Mouse (Mus musculus): ENCODE data around the gene Col4a2.

Col4a2 gene

DNA sequence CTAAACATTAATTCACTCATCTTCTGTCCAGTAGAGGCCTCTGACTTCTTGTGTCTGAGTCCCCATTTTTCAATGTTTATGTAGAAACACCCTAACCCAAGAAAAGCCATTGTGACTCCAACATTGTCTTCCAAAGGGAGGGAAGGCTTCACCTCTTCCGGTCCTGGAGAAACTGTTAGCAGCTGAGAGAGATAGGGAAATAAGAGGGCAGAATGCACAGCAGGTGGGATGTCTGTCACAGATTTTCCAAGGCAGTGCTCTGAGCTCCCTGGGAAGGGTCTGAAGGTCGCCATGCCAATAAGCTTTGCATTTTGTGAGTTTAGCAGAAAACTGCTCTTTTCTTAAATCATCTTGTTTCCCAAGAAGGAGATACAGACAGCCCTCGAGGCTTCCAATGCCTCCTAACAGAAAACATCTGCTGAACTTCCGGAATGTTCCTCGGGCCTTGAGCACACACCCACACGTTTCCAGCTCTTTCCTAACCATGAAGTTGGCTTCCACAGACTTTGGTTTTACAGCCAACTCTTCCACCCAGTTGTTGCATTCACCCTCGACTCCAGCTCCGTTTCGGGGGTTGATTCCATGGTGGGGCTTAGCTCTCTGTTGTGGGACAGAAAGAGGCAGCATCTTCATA, 72.8 kb downstream of the Col4a2 start:
- DNase-seq (ENCODE audit: low read depth), result no peak

DNA sequence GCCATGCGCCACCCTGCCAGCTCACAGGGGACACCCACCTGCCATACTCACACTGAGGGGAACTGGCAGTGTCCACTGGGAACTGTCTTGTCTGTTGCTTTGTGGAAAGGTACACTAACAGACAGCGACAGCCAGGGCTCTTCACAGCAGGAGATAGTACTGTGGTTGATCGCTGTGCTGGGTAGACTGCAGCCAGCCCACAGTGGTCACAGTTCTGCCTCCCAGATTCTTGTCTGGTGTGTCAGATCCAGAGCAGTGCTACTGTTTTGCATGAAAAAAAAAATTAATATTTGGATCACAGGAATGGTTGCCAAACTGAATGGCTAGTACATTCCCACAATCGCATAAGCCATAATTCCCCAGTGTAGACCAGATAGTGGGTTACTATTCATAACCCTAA, 74.7 kb downstream of the Col4a2 start:
- no peak for DNase-seq (ENCODE audit: low read depth)

DNA sequence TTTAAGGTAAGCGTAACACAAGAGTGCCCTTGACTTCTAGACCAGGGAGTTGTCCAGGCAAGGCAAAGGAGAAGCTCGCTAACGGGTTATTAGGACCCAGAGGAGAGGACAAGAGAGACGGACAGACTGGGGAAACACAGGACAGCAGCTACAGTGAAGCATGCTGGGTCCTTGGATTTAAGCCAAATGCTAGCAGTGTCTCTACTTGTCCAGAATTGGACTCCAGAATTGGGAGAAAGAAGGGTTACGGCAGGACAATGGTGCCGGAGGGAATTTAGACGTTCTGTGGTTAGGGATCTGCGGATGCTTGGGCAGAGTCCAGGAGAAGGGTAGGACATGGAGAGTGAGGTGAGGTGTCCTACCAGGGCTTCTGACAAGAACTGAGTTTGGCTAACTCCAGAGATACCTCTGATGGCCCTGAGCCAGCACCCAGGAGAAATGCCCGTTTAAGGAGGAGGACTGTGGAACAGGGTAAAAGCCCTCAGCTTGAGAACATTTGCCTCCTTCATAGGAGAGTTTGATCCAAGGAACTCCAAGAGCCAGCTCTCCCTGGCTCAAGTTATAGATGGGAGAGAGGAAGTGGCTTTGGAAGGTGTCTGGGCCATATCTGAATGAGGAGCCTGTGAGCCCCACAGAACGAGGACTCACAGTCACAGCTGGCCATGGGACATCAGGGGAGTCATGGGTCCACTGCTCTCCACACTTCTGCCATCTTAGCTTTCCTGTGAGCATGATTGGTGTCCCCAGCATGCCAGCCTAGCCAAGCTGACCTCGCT, 76.9 kb downstream of the Col4a2 start:
- DNase-seq (ENCODE audit: low read depth), result no peak

DNA sequence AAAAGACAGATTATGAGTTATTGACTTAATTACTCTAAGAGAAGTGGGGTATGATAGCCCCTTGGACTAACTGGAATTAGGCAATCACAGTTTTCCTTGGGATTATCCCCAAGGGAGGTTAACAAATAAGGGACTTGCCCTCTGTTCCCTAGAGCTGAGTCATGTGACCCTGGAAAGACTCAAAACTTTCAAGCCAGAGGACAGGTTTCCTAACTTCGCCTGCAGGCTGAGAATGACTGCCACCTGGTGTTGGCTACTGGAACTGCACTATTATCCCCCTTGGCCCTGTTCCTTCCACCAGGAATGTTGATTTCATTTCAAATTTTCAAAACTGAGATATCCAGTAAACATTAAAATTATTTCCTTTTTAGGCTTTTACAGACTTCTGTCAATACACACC, 80.1 kb downstream of the Col4a2 start:
- peak; percentile 36 for DNase-seq (ENCODE audit: low read depth)

DNA sequence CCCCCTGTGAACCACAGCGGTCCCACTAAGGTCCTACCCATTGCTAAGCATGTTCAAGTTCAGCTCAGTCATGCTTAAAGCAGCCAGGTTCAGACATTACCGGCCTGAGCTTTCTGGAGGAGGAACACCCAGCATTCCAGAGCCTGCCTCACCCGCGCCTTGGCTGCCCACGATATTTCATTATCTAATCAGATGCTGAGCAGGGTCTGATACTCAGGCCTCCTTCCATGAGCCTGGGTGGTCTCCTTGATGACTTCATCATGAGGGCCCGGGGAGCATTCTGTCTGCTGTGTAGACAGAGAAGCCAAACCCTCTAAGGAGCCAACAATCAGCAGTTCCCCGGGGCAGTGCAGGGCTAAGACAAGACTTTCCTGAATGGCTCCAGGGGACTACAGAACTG, 80.6 kb downstream of the Col4a2 start:
- DNase-seq (ENCODE audit: low read depth), result no peak

DNA sequence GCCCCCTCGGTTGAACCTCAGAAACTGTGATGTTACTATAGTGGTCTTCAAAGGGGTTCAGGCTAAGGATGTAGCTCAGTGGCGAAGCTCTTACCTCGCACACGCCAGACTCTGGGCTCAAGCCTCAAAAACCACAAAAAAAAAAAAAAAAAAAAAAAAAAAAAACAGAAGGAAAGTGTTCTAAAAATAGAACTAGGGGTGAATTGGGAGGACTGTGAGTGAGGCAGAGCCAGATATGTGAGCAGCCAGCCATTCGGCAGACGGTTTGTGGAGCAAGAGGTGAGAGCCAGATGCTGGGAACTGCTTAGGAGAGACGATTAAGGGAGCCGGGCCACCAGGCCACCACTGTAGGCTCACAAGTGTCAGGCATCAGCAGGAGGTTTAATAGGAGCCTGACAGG, 81.0 kb downstream of the Col4a2 start:
- DNase-seq (ENCODE audit: low read depth), result no peak

DNA sequence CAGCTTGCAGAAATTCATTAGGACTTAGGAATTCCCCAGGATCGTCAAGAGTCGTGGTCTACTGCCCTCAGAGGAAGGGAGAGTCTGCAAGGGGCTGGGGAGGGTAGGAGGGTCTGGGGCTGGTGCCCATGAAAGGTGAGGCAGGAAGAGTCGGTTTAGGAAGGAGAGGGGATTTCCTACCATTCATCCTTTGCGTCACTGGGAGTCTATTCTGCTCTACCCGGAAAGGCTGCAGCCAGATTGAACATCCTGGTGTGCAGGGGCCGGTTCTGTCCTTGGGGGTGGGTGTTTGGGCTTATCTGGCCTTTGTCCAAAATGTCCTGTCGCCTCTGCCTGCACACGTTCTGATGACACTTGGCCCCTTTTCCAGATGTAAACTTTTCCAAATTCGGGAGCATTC, 82.2 kb downstream of the Col4a2 start:
- DNase-seq (ENCODE audit: low read depth), result no peak

DNA sequence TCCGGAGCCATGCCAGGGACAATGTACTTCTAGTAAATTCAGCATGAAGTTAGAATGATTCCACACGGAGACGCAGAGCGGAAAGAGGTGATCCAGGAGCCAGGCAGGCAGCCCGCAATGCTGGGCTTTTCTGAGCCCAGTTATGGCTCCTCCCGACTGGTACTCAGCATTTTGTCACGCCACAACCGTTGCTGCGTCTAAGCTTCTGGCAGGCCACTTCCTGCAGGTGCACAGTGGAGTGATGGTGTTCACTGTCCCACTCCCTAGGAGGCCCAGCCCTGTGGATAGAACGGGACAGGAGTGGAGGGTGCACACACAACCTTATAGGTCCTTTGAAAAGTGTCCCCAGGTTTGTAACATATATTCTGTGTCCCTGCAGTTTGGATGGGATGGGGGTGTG, 83.0 kb downstream of the Col4a2 start:
- no peak for DNase-seq (ENCODE audit: low read depth)

DNA sequence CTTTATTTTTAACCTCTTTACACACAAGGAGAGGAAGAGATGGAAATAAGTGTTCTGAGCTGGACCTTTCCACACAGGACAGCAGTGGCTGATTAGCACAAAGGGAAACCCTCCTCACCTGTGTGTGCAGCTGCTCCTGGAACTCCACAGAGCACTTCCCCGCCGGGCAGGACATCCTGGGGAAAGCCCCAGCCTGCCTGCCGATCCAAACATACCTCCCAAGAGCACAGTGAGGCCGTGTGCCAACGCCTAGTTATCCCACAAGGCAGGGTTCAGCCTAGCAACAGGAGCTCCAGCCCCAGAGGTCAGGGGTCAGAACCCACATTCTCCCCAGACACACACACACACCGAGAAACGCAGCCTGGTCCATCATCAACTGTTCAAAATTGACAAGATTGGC, 83.5 kb downstream of the Col4a2 start:
- DNase-seq (ENCODE audit: low read depth), result no peak

DNA sequence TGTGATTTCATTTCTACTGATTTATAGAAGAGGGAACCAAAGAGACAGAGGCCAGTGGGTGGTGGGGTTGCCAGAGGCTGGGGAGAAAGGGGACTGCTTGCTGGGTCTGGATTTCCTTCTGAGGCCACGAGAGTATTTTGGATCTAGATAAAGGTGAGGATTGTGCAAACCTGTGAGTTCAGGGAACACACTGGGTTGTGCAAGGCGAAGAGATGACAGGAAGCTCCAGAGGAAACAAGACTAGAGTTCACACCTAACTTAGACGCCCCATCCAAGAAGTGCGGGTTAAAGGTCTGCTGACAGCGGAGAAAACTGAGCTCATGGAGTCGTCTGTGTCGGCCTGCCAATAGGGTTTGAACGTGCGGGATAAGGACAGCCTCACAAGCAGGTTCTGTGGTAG, 84.5 kb downstream of the Col4a2 start:
- DNase-seq (ENCODE audit: low read depth), result no peak

DNA sequence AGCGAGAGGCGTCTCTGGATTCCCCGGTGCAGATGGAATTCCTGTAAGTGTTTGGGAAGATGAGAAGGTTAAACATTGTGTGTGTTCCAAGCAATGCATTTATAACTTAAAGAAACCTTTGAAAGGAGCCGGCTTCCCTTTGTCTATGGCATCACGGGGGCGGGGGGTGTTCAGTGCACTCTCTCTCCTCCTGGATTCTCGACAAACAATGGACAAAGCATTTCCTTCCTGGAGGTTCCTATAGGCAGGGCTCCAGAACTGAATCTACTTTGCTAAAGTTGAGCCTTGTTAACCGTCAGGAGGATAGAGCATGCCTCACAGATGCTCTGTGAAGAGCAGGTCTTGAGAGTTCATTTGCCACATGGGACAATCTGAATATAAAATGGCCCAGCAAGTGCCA, 87.1 kb downstream of the Col4a2 start:
- DNase-seq (ENCODE audit: low read depth), result no peak

DNA sequence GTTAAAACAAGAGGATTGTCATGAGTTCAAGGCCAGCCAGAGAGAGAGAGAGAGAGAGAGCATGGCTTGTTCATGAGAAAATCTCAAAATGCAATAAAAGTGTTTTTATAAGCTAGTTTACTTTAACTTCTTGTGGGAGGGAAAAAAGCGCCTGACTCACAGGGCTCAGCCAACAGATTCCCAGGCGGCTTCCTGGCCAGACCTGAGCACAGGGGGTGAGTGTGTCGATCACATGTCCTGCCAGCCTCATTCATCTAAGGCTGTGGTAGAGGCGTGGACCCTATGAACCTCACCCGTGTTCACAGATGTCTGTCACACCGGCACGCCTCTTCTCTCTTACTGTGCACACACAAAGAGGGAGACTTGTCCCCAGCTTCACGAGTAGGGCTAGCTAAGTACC, 87.6 kb downstream of the Col4a2 start:
- DNase-seq (ENCODE audit: low read depth), result no peak

DNA sequence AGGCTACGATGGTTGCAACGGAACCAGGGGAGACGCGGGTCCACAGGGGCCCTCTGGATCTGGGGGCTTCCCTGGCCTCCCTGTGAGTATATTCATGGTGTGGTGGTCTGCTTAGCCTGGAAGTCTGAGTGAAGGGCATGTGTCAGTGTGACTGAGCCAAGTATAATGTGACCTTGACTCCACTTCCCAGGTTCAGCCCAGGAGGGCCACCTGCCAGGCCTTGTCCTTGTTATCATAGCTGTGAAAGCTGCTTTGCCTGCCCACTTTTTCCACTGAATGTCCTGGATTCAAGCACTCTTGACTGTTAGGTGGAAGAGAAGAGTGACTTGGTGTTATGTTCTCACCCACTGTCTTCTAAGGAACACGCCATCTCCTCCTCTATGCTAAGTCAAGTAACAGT, 88.6 kb downstream of the Col4a2 start:
- DNase-seq (ENCODE audit: low read depth), result no peak

DNA sequence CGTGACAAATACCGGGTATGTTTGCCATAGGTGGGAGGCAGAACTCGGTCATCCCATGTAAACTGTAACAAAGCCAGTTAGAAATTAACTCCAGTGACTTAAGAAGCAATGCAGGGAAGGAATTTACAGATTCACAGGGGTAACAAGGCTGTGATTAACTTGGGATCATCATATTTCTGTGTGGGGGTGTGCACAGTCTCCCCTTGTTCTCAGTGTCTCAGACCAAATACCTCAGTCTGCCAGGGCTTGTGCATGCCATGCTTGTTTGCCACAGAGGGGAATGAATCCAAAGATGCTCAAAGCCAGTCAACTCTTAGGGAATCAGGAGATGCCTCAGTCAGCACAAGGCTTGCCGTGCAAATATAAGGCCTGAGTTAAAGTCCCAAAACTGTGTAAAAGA, 89.6 kb downstream of the Col4a2 start:
- DNase-seq (ENCODE audit: low read depth), result no peak

DNA sequence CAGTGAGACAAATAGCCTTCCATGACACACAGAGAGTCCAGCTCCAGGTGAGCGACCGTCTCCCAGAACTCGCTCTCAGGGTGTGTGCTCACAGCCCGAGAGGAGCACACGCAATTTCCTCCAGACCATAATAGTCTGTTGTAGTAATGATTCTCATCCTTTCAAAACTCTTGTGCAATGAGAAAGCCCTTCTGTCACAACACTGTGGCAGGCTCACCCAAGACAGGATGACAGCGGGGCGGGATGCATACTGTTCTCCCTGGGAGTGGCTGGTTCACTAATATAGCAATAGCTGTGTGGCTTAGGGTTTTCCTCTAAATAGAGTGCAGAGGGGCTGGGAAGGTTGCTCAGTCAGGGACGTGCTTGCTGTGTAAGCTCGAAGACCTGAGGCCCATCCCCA, 91.2 kb downstream of the Col4a2 start:
- DNase-seq (ENCODE audit: low read depth), result no peak

DNA sequence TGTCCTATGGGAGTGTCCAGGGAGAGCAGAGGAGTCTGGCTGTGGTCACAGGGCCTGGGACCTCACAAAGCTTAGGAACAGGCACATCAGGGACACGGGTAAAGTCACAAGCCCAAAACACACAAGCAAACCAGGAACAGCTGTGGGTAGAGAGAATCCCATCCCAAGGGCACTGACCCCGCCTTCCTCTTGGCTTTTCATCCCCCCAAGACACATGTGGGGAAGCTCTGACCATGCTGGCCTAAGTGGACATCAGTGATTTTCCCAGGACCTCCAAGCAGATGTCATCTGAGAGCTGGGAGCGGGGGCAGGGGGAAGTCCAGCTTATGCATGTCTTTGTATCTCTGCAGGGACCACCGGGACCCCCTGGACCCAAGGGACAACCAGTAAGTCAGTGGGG, 92.0 kb downstream of the Col4a2 start:
- DNase-seq (ENCODE audit: low read depth), result no peak

DNA sequence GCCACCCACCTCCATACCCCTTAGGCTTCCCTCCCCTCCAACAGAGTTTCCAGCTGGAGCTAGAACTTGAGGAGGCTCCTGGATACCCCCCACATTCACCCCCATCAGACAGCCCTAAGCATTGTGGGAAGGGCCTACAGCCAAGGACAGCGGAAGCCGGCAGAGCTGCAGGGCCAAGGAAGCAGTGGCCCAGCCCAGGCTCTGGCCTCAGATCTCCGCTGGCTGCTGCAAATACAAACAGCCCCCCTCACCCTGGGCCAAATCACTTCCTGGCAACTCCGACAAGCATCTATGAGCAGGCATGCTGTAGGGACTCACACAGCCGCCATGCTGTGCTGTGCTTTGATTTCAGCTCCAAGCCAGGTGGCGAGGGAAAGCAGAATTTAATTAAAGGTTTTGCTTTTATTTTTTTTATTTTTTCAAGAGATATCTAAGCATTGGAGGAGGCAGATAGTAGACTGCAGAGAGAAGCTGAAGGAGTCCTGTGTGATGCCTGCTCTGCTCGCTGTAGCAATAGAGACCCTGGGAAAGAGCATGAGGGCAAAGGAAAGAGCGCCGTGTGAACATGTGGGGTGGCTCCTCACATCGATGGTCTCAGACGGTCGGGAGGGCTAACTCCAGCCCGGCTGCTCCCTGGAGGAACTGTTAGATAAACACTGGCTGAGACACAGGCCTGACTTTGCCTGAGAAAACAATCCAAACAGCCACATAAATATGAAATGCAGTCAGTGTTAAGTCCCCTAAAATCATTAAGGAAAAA, 93.3 kb downstream of the Col4a2 start:
- no peak for DNase-seq (ENCODE audit: low read depth)

DNA sequence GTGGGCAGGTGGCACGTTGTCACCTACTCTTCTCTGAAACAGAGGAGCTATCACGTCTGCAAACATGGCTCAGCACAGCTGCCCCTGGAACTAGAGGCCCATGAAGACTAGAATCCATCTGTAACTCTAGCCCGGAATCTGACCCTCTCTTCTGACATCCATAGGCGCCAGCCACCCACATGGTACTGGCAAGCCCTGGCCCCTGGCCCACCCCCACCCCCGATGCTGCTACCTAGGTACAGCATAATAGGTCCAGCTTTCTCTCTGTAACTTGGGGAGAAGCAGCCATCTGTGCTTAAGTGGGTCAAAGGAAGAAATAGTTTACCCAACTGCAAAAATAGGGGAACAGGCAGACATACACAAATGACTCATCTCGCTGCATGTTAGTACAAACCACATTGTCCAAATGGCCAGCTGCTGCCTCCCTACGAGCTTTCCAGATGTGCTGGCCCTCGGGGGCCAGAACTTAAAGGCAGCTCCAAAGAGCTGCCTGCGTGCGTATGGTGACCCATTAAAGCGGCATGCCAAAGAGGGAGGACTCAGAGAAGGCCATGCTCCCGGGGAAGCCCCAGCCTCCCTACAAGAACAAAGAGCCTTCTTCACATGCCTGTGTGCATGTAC, 99.0 kb downstream of the Col4a2 start:
- DNase-seq (ENCODE audit: low read depth), result no peak

DNA sequence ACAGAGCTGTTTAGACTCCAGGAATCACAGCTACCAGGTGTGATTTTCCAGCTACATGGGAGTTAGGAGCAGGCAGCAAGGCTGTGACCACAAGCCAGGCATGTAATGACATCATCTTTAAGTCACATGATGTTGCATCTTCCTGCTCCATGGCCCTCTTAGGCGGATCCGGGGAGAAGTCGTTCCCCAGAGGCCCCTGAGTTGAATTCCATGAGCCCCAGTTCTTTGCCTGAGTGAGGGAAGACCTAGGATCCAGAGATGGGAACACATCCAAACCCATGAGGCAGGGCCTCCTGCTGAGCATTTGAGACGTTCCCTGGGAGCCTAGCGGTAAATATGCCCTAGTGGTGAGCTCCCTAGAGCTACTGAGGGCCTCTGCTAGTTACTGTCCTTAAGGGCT, 99.8 kb downstream of the Col4a2 start:
- no peak for DNase-seq (ENCODE audit: low read depth)

DNA sequence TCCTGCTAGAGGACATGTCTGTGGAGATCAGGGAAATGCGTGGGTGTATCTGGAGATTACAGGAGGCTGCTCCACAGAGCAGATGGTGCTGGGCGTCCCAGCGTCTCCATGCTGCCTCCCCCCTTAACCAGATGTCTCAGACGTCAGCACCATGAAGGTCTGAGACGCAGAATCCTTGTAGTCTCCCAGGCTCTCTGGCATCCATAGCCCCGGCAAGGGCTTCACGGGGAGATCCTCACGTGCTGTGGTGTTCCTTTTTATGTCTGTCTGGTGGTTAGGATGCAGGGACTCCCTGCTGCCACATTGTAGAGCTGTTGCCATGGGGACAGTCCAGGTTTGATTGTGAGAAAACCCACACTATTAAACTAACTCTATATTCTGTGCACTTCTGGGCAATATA, 101.7 kb downstream of the Col4a2 start:
- DNase-seq (ENCODE audit: low read depth), result no peak

DNA sequence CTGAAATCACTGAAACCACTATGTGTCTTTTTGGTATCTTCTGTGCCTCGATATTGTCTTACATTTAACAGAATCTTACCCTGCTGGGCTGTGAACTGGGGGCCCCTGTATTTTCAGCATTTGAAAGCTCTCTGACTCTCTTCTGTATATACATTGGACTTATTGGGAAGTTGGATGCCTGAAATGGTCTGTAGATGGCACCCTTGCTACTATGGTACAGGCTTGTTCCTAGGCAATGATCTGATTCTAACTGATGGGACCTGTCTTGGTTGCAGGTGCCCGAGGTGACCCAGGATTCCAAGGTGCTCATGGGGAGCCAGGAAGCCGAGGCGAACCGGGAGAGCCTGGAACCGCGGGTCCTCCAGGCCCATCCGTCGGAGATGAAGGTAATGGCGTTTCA, 102.5 kb downstream of the Col4a2 start:
- DNase-seq (ENCODE audit: low read depth), result no peak

DNA sequence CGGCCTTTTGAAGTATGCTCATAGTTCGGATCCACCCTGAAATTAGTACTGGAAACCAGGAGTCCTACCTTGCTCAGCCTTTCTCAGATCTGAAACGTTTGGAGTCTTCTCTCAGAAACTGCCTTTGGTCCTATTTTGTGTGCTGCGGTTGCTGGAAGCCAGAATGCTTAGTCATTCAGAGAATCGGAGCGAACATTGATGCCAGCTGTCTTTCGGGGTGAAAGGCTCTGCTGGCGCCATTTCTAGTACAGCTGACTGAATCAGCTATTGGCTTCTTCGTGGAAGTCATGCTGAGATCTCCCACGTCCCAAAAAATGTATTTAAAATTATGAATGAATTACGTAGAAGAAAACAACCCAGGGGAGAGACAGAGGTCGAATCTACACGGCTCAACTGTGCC, 105.2 kb downstream of the Col4a2 start:
- no peak for DNase-seq (ENCODE audit: low read depth)

DNA sequence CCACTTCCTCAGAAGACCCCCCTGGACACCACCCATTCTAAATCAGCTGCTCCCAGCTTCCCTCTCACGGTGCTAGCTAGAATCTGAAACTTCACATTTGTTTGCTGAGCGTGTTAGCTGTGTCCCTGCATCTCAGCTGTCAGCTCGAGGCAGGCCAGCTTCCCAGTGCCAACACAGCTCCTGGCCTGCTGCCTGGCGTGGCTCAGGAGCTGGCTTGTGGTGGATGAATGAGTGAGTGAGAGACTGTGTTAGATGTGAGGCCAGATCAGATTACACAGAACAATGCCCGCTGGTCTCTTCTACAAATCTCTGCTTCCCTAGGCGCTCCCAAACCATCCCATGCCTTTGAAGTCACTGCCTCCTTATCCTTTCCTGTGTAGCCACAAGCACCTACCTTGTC, 106.6 kb downstream of the Col4a2 start:
- no peak for DNase-seq (ENCODE audit: low read depth)

Measured in c-Kit-positive CD71-negative TER-119-negative erythroid progenitor cells, embryonic 14.5 days (primary cell).